Mouse (Mus musculus) kidney, embryonic 14.5 days (tissue): ENCODE results near the gene Tpk1. TPM values are rescaled to one million over a fixed set of nuclear protein-coding genes. Genes with fewer than 3 reads are reported as not detected.

Source experiments
- ATAC-seq: fragments of 200-750 bp; cut with Nextera tagmentation; 2 replicates; pipeline ENCODE4 v1.8.0; 2017; ENCODE audit warnings: moderate number of reproducible peaks, mild to moderate bottlenecking, moderate TSS enrichment, moderate library complexity; ENCODE audit not compliant: low FRiP score, low TSS enrichment
- H3K27ac ChIP-seq: fragments of 300-500 bp; sonication (generic); 2 replicates; pipeline ENCODE4 v1.5.1; 2014; ENCODE audit warnings: low read depth, mild to moderate bottlenecking, low read length, moderate library complexity, mixed read lengths
- H3K27me3 ChIP-seq: fragments of 300-500 bp; sonication (generic); 2 replicates; pipeline ENCODE4 v1.6.1; 2014; ENCODE audit warnings: mild to moderate bottlenecking, low read length; ENCODE audit not compliant: control insufficient read depth, insufficient read depth
- H3K36me3 ChIP-seq: fragments of 300-500 bp; sonication (generic); 2 replicates; pipeline ENCODE4 v1.6.1; 2014; ENCODE audit warnings: low read length, mixed read lengths; ENCODE audit not compliant: control insufficient read depth, insufficient read depth
- H3K4me1 ChIP-seq: fragments of 300-500 bp; sonication (generic); 2 replicates; pipeline ENCODE4 v1.6.1; 2014; ENCODE audit warnings: low read length, mixed read lengths; ENCODE audit not compliant: control insufficient read depth, insufficient read depth
- H3K4me2 ChIP-seq: fragments of 300-500 bp; sonication (generic); replicated peaks from 2 replicates; pipeline ENCODE4 v1.6.1; 2014; ENCODE audit warnings: low read depth, mild to moderate bottlenecking, low read length
- H3K4me3 ChIP-seq: fragments of 300-500 bp; sonication (generic); 2 replicates; pipeline ENCODE4 v1.5.1; 2014; ENCODE audit warnings: mild to moderate bottlenecking, low read length
- H3K9ac ChIP-seq: fragments of 300-500 bp; sonication (generic); 2 replicates; pipeline ENCODE4 v1.6.1; 2014; ENCODE audit warnings: low read depth, mild to moderate bottlenecking, low read length, moderate library complexity
- H3K9me3 ChIP-seq: fragments of 300-500 bp; sonication (generic); 2 replicates; pipeline ENCODE4 v1.6.1; 2016; ENCODE audit warnings: low read length; ENCODE audit not compliant: control insufficient read depth
- WGBS: fragments of 180-500 bp; shearing (Covaris S2); extraction: QIAGEN DNeasy Blood & Tissue Kit; methylation state at CpG from one replicate; pipeline ENCODE4 v1.1.7; 2014; 5-methylcytosine and 5-hydroxymethylcytosine counted together
- polyA plus RNA-seq: library from polyadenylated mRNA; unstranded; fragments of >200 nt; fragmentation: Nextera tagmentation; extraction: Ambion mirVana; gene quantifications from 2 replicates; pipeline ENCODE4 v1.2.1, GENCODE M21; 2014

The Tpk1 gene
- polyA plus RNA-seq: 10.0 and 14.2 TPM in 2 replicates

DNA sequence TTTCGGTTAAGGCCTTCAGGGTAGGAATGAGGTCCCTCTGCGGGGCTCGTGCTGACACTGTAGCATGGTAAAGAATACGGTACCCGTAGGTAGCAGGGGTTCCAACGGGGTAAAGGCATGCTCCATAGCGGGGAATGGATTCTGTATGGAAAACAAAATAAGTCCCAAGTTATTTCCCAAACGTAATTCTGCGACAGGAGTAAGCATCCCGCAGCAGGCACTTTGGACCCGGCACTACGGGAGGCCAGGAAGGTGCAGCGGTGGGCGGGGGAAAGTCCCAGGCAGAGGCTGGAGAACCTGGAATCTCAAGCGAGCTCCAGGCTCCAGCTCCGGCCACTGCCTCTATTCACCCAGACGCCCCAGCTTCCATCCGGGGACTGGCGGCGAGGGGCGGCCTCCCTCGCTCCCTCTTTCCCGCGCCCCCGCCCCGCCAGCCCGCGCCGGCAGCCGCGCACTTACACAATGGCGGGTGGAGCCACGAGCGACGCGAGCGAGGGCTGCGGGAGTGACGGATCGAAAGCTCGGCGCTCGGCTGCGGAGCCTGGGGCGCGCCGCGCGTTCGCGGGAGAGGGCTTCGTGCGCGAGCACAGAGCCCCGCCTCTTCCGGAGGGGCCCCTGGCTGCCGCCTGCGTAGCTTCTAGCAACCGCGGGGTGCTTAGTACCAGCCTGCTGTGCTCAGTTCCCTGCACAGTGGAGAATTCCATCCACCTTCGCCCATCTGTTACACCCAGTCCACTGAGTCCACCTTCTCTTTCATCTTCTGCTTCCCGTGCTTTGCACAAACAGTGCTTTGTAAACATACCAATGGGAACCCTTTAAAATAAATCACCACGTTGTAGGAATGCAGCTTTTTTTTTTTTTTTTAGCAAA, at the start of gene Tpk1:
Tpk1 (minus strand) TSS at position 602 of the 870 bp plus-strand sequence.
- peak; percentile 98 for ATAC-seq
- H3K9ac ChIP-seq: peak within 1 kb of the TSS; percentile 67
- H3K27ac ChIP-seq: peak within 1 kb of the TSS; percentile 91
- H3K36me3 ChIP-seq: no peaks in the 10 kb centered on the region; the same call in 1 of the 2 replicates
- 1% methylated on average over 60 of the region's 63 CpGs for WGBS
- peak within 1 kb of the TSS; percentile 52 for H3K4me3 ChIP-seq
- no peaks in the 10 kb centered on the region for H3K27me3 ChIP-seq
- H3K4me2 ChIP-seq: peak within 1 kb of the TSS; percentile 55
- H3K4me1 ChIP-seq: no peaks in the 10 kb centered on the region
- H3K9me3 ChIP-seq: peaks cover 3% of the 10 kb centered on the region; the same call in 1 of the 2 replicates

DNA sequence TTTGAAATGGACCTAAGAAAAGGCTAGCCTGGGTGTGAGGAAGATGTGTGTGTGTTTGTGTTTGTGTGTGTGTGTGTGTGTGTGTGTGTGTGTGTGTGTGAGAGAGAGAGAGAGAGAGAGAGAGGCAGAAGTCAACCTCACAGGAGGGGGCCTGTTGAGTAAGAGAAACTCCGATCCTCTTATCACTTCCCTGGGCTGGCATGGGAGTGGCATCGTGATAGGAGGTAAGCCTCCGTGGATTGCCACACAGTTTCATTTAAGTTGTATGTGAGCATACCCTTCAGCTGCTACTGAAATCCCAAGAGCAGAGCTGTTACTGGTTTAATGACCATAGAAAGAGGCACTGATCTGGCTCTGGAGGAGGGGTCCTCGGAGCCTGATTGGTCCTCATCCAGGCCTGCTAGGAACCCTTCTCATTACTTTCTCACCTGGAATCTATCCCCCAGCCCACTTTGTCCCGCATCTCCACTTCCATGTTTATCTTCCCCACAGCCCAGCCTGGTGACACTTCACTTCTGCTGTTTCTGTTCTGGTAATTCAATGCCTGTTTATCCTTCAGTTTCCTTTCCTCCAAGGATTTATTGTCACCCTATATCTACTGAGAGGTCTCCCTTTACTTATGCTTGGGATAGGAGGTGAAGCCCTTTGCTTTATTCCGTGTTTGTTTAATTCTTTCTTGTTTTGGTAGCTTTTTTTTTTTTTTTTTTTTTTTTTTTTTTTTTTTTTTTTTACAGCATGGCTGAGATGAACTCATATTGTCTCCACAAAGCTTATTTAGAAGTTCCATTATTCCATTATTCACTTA, 36.9 kb upstream of the Tpk1 start:
- Histone ChIP-seq H3K4me2 (no peak overlapping the region), H3K36me3 (no peaks in the 10 kb centered on the region), H3K27me3 (no peaks in the 10 kb centered on the region), H3K27ac (no peak overlapping the region), H3K4me1 (no peaks in the 10 kb centered on the region), H3K4me3 (no peak overlapping the region), H3K9ac (no peak overlapping the region), H3K9me3 (no peaks in the 10 kb centered on the region)
- 42% methylated on average over 6 of the region's 6 CpGs for WGBS
- ATAC-seq: peak; percentile 81; the same call in 1 of the 2 replicates

DNA sequence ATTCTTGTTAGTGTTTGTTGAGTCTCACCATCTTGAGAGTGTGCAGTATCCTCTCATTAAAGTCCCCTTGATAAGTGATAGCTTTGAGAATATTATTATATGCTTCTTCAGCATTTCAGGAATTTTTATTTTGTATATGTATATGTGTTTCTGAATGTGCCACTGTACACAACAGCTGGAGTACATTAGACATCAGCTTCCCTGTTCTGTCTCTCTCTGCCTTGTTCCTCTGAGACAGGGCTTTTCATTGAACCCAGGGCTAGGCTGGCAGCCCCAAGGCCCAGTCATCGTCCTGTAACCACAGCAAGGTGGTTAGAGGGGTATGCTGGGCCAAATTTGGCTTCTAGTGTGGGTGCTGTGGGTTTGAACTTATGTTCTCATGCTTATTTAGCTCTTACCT, 25.8 kb upstream of the Tpk1 start:
- H3K4me2 ChIP-seq: no peak overlapping the region
- WGBS: 90% methylated on average over 1 of the region's 1 CpGs

DNA sequence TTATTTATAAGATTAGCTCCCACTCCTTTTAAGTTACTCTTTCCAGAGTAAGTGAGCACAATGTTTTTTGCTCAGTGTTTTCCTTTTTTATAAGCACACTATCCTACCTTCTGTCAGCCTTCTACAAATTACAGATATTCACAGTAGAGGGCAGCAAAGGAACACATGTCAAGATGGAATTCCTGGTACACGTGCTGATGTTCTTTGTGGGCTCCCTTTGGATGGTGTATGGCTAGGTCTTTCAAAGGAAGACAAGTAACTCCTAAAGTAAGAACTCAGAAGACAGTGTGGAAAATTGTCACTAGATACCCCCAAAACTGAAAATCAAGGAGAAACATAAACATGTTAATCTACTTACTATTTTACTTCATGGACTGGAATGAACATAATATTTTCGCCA, 19.9 kb upstream of the Tpk1 start:
- WGBS: 43% methylated on average over 2 of the region's 2 CpGs
- peak; percentile 43; the same call in 1 of the 2 replicates for ATAC-seq
- Histone ChIP-seq H3K27me3 (no peaks in the 10 kb centered on the region), H3K9ac (no peak overlapping the region), H3K27ac (no peak overlapping the region), H3K9me3 (no peaks in the 10 kb centered on the region), H3K4me1 (no peaks in the 10 kb centered on the region), H3K4me2 (no peak overlapping the region), H3K4me3 (no peak overlapping the region), H3K36me3 (no peaks in the 10 kb centered on the region)

More for the DNA sequence above, 25.8 kb upstream of the Tpk1 start:
- H3K9me3 ChIP-seq: no peaks in the 10 kb centered on the region
- H3K9ac ChIP-seq: no peak overlapping the region
- no peak for ATAC-seq
- no peaks in the 10 kb centered on the region for H3K36me3 ChIP-seq
- no peaks in the 10 kb centered on the region for H3K27me3 ChIP-seq
- H3K4me3 ChIP-seq: no peak overlapping the region
- H3K27ac ChIP-seq: no peak overlapping the region
- H3K4me1 ChIP-seq: no peaks in the 10 kb centered on the region

DNA sequence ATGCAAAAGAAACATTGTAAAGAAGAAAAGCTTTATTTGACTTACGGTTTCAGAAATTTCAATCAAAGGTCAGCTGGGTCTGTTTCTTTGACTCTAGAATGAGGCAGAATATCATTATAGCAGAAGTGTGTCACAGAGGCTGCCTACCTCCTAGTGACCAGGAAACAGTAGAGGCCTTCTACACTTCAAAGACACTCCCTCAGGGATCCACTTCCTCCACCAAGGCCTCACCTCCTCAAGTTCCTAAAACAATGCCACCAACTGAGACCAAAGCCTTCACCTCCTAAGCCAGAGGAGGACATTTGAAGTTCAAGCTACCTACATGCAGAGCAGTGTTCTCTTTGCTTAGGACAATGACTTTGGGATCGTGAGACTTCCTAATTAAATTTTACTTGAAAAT, 16.5 kb upstream of the Tpk1 start:
- H3K27me3 ChIP-seq: no peaks in the 10 kb centered on the region
- no peaks in the 10 kb centered on the region for H3K36me3 ChIP-seq
- no peak overlapping the region for H3K9ac ChIP-seq
- H3K4me1 ChIP-seq: no peaks in the 10 kb centered on the region
- ATAC-seq: no peak
- no peak overlapping the region for H3K4me2 ChIP-seq
- H3K27ac ChIP-seq: no peak overlapping the region
- H3K9me3 ChIP-seq: no peaks in the 10 kb centered on the region
- 77% methylated on average over 2 of the region's 2 CpGs for WGBS
- no peak overlapping the region for H3K4me3 ChIP-seq

DNA sequence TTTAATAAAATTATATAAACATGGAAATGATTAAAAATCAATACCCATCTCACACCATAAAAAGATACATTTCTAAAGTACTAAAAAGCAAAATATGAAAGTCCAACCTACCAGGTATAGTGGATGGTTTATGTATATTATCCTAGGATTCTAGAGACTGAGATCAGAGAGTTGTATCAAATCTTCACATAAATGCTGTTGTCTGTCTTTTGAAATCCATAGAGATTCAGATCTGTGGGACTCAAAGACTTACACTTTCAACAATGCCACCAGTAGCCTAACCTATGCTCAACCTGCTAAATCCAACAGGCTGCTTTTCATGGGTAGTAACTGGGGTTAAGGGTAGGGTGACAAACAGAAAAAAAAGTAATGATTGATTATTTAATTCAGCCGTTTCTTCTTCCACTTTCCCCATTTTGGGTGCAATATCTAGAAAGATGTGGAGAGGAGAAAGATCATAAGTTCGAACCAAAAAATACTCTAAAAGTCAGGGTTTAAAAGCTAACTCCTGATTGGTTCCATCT, 12.7 kb upstream of the Tpk1 start:
- no peak overlapping the region for H3K9ac ChIP-seq
- H3K4me1 ChIP-seq: peaks cover 5% of the 10 kb centered on the region; the same call in 1 of the 2 replicates
- H3K27me3 ChIP-seq: no peaks in the 10 kb centered on the region
- H3K4me3 ChIP-seq: no peak overlapping the region
- H3K36me3 ChIP-seq: no peaks in the 10 kb centered on the region
- 78% methylated on average over 2 of the region's 2 CpGs for WGBS
- H3K4me2 ChIP-seq: no peak overlapping the region
- H3K9me3 ChIP-seq: no peaks in the 10 kb centered on the region
- no peak for ATAC-seq
- no peak overlapping the region for H3K27ac ChIP-seq

DNA sequence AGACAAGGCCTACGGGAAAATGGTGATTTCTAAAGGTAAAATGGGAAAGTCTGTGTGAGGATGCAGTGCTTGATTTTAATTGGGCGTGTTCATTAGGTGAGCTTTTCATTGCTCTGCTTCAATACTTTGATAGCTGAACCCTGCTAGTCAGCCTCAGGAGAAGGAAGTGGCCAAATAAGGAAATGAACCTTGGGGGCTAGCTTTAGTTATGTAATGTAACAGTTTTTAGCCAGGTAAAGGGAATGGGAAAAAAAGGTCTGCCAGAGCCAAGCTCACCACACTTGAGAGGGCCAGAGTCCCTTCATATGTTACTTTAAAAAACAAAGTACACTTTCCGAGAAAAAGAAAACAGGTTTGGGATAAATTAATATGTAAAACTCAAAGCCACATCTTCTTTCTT, 11.5 kb upstream of the Tpk1 start:
- Histone ChIP-seq H3K4me2 (no peak overlapping the region), H3K4me3 (no peak overlapping the region), H3K27ac (no peak overlapping the region), H3K4me1 (peaks cover 5% of the 10 kb centered on the region; the same call in 1 of the 2 replicates), H3K36me3 (no peaks in the 10 kb centered on the region), H3K9ac (no peak overlapping the region), H3K9me3 (no peaks in the 10 kb centered on the region), H3K27me3 (no peaks in the 10 kb centered on the region)
- no peak for ATAC-seq
- WGBS: 83% methylated on average over 3 of the region's 3 CpGs

DNA sequence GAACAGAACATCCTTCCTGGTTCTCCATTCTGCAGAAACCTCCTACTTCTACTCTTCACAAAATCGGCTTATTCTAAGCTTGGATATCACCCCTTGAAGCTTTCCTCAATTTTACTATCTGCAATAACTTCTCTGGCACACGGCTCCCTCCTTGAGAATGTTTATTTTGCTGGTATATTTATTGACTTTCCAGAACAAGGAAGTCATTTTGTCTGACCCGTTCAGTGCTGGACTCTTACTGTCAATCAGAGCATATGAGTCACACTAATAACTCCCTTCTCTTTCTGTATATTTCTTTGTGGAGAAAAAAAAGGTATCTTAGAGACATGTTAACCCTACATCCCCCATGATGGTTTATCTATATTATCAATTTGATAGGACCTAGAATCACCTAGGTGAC, 10.1 kb upstream of the Tpk1 start:
- Histone ChIP-seq H3K36me3 (no peaks in the 10 kb centered on the region), H3K9ac (no peak overlapping the region), H3K9me3 (no peaks in the 10 kb centered on the region), H3K4me1 (peaks cover 5% of the 10 kb centered on the region; the same call in 1 of the 2 replicates), H3K4me3 (no peak overlapping the region), H3K27ac (no peak overlapping the region), H3K27me3 (no peaks in the 10 kb centered on the region), H3K4me2 (no peak overlapping the region)
- no peak for ATAC-seq
- WGBS: 29% methylated on average over 3 of the region's 3 CpGs
